Mouse (Mus musculus) ES-E14 (cell line): ENCODE measurements around the gene Cnbp. TPM values are rescaled to one million over a fixed set of nuclear protein-coding genes. Genes with fewer than 3 reads are reported as not detected.
A peak's percentile ranks its signal among the peaks of the same experiment; 100 is the strongest.

Source experiments
- DNase-seq: peaks from one replicate; pipeline ENCODE4 v3.0.0-alpha.2; 2013; ENCODE audit warnings: low read depth, low spot score
- H3K27ac ChIP-seq: 2 replicates; pipeline ENCODE4 v1.5.1; 2012; ENCODE audit warnings: low read depth, mild to moderate bottlenecking, low read length, moderate library complexity, mixed read lengths; ENCODE audit not compliant: poor library complexity, insufficient read depth, severe bottlenecking
- H3K36me3 ChIP-seq: 2 replicates; pipeline ENCODE4 v1.6.1; 2012; ENCODE audit warnings: mild to moderate bottlenecking, low read length, moderate library complexity, mixed read lengths; ENCODE audit not compliant: control insufficient read depth, poor library complexity, insufficient read depth, severe bottlenecking
- H3K4me1 ChIP-seq, 2 experiments: fragments of 150-350 bp in 1 of 2; sonication (generic) in 1 of 2; 2 replicates each; pipeline ENCODE4 v1.6.1; 2012; ENCODE audit warnings: low read length in 2 of 2, mild to moderate bottlenecking in 1 of 2, mixed read lengths in 1 of 2; ENCODE audit not compliant: control insufficient read depth in 2 of 2, insufficient read depth in 2 of 2, poor library complexity in 1 of 2
- H3K4me3 ChIP-seq, 2 experiments: fragments of 150-350 bp in 1 of 2; sonication (generic) in 1 of 2; 2 replicates each; pipeline ENCODE4 v1.5.1; 2012; ENCODE audit warnings: low read length in 2 of 2, low read depth in 1 of 2, mild to moderate bottlenecking in 1 of 2, mixed read lengths in 1 of 2; ENCODE audit not compliant: insufficient read depth in 1 of 2, poor library complexity in 1 of 2, severe bottlenecking in 1 of 2
- H3K9ac ChIP-seq: 2 replicates; pipeline ENCODE4 v1.6.1; 2012; ENCODE audit warnings: low read depth, mild to moderate bottlenecking, low read length, mixed read lengths; ENCODE audit not compliant: poor library complexity, insufficient read depth, severe bottlenecking
- H3K9me3 ChIP-seq: fragments of 150-350 bp; sonication (generic); 2 replicates; pipeline ENCODE4 v1.6.1; 2012; ENCODE audit warnings: low read depth, mild to moderate bottlenecking, low read length; ENCODE audit not compliant: control insufficient read depth, insufficient read depth
- CHD2 ChIP-seq: IDR thresholded peaks from 2 replicates; pipeline ENCODE4 v1.6.1; 2014; ENCODE audit warnings: mild to moderate bottlenecking, low read depth, low read length, inconsistent platforms
- HCFC1 ChIP-seq: IDR thresholded peaks from 2 replicates; pipeline ENCODE4 v1.6.1; 2012; ENCODE audit warnings: low read length, inconsistent platforms, borderline replicate concordance; ENCODE audit not compliant: insufficient read depth
- MAFK ChIP-seq: IDR thresholded peaks from 2 replicates; pipeline ENCODE4 v1.6.1; 2014; ENCODE audit warnings: mild to moderate bottlenecking, low read depth, low read length, inconsistent platforms; ENCODE audit not compliant: insufficient read depth
- ZC3H11A ChIP-seq: IDR thresholded peaks from 2 replicates; pipeline ENCODE4 v1.6.1; 2012; ENCODE audit warnings: low read depth, mild to moderate bottlenecking, inconsistent platforms, low read length, borderline replicate concordance
- ZNF384 ChIP-seq: IDR thresholded peaks from 2 replicates; pipeline ENCODE4 v1.6.1; 2012; ENCODE audit warnings: low read depth, low read length, inconsistent platforms
- in situ Hi-C, 2 experiments: fragments of 600-800 bp; cut with MboI; formaldehyde crosslinking; loops; one replicate each; pipeline ENCODE4 v1.15.1; 2025; ENCODE audit warnings: low sequenced_read_pairs in 2 of 2, inconsistent platforms in 1 of 2; ENCODE audit not compliant: unreplicated experiment in 2 of 2
- total RNA-seq: library from RNA; depleted of rRNA; stranded (reverse); fragments of 300-350 nt; gene quantifications from 2 replicates; pipeline ENCODE4 v1.2.3, GENCODE M21; 2012

Gene Cnbp
- total RNA-seq, 1 experiment = 562 TPM

- TF ChIP-seq ZC3H11A = no peak
- no peak for TF ChIP-seq HCFC1
- TF ChIP-seq MAFK = no peak
- TF ChIP-seq ZNF384 = no peak
- no peak for TF ChIP-seq CHD2
- no peaks in the 10 kb centered on the region for H3K9me3 ChIP-seq
- peak overlapping the region; percentile 93; the same call in 1 of the 2 replicates for H3K27ac ChIP-seq
- peak overlapping the region; percentile 88 to 97 for H3K4me3 ChIP-seq
- H3K36me3 ChIP-seq = peaks cover 15% of the 10 kb centered on the region
- DNase-seq = no peak
- peak overlapping the region; percentile 97 for H3K9ac ChIP-seq
- in situ Hi-C loops = no loop called here
- H3K4me1 ChIP-seq = peaks cover 7 to 11% of the 10 kb centered on the region in 2 experiments; a peak in 3 of 4 replicates
Observed at GRCm38 (mm10) chr6:87849780-87850154, 1.1 kb downstream of the Cnbp start.

- no peak overlapping the region for H3K27ac ChIP-seq
- TF ChIP-seq HCFC1 (no peak), ZC3H11A (no peak), CHD2 (no peak), MAFK (no peak), ZNF384 (no peak)
- peaks cover 34% of the 10 kb centered on the region for H3K36me3 ChIP-seq
- DNase-seq = no peak
- in situ Hi-C loops = no loop called here
- H3K9ac ChIP-seq = no peak overlapping the region
- H3K4me3 ChIP-seq = no peak overlapping the region; a peak in 1 of 4 replicates
- no peaks in the 10 kb centered on the region for H3K9me3 ChIP-seq
- peaks cover under 1% of the 10 kb centered on the region in 2 experiments; a peak in 2 of 4 replicates for H3K4me1 ChIP-seq
Observed at GRCm38 (mm10) chr6:87846813-87847212, 4.1 kb downstream of the Cnbp start.

GRCm38 (mm10) chr6:87845031-87845695, 5.7 kb downstream of the Cnbp start:
- TF ChIP-seq ZC3H11A = no peak
- no peak for TF ChIP-seq CHD2
- TF ChIP-seq MAFK = no peak
- DNase-seq = no peak

GRCm38 (mm10) chr6:87842254-87842653, 8.7 kb downstream of the Cnbp start:
- peak; percentile 47 for DNase-seq
- TF ChIP-seq HCFC1 = no peak
- TF ChIP-seq CHD2 = no peak
- TF ChIP-seq ZNF384 = no peak
- no peak for TF ChIP-seq ZC3H11A
- no peak for TF ChIP-seq MAFK
- no peak overlapping the region for H3K27ac ChIP-seq

More at GRCm38 (mm10) chr6:87845031-87845695, 5.7 kb downstream of the Cnbp start:
- peaks cover 37% of the 10 kb centered on the region for H3K36me3 ChIP-seq
- in situ Hi-C loops = no loop called here
- no peaks in the 10 kb centered on the region; a peak in 1 of 4 replicates for H3K4me1 ChIP-seq
- H3K27ac ChIP-seq = no peak overlapping the region
- peak overlapping the region in 1 of 2 experiments; percentile 22; a peak in 1 of 4 replicates for H3K4me3 ChIP-seq
- no peak overlapping the region for H3K9ac ChIP-seq
- no peaks in the 10 kb centered on the region for H3K9me3 ChIP-seq

GRCm38 (mm10) chr6:87841635-87842034, 9.3 kb downstream of the Cnbp start:
- no peak for DNase-seq
- Histone ChIP-seq H3K36me3 (peaks cover 33% of the 10 kb centered on the region), H3K9me3 (no peaks in the 10 kb centered on the region), H3K4me3 (no peak overlapping the region), H3K4me1 (no peaks in the 10 kb centered on the region), H3K9ac (no peak overlapping the region), H3K27ac (no peak overlapping the region)
- in situ Hi-C loops = no loop called here
- TF ChIP-seq ZNF384 = no peak
- TF ChIP-seq CHD2 = no peak
- TF ChIP-seq MAFK = no peak
- no peak for TF ChIP-seq ZC3H11A
- no peak for TF ChIP-seq HCFC1

More at GRCm38 (mm10) chr6:87842254-87842653, 8.7 kb downstream of the Cnbp start:
- Histone ChIP-seq H3K9me3 (no peaks in the 10 kb centered on the region), H3K4me1 (no peaks in the 10 kb centered on the region), H3K36me3 (peaks cover 35% of the 10 kb centered on the region), H3K9ac (no peak overlapping the region), H3K4me3 (no peak overlapping the region)
- in situ Hi-C loops = no loop called here
